ENCODE assay signal across 23 mouse cellular contexts in genomic region chrX:141533447-141533846, GRCm38 (mm10). TPM values are rescaled to one million over a fixed set of nuclear protein-coding genes. Genes with fewer than 3 reads are reported as not detected.
A peak's percentile ranks its signal among the peaks of the same experiment; 100 is the strongest.
DNase-seq lines count a peak whose midpoint lies in the region; ATAC-seq lines count a peak whose summit lies in the region.
"Had no signal": no experiment of that assay in that cellular context is flagged by ENCODE, and none has a peak within 500 bp of the region (broad histone marks: within the 10 kb centered on the region; RNA-seq: fewer than 3 reads in every experiment).

No protein-coding gene starts in this region.

- no peak overlapping the region for H3K4me3 ChIP-seq in heart, embryonic 11.5 days (ENCODE audit: low read depth, low read length)
- H3K4me3 ChIP-seq: embryonic facial prominence, embryonic 15.5 days; heart, embryonic 13.5 days; layer of hippocampus, adult 2 months; limb, embryonic 15.5 days; liver, embryonic 15.5 days had no signal

- H3K4me2 ChIP-seq in heart, embryonic 11.5 days: no peak overlapping the region
- H3K4me2 ChIP-seq: embryonic facial prominence, embryonic 15.5 days; heart, embryonic 13.5 days; limb, embryonic 15.5 days; liver, embryonic 15.5 days; midbrain, embryonic 11.5 days had no signal

- H3K36me3 ChIP-seq in heart, embryonic 11.5 days (ENCODE audit: control insufficient read depth, insufficient read depth, low read length): no peaks in the 10 kb centered on the region
- H3K36me3 ChIP-seq: embryonic facial prominence, embryonic 15.5 days; G1E; heart, embryonic 13.5 days; limb, embryonic 15.5 days; liver, embryonic 15.5 days had no signal

- no peaks in the 10 kb centered on the region for H3K27me3 ChIP-seq in heart, embryonic 11.5 days (ENCODE audit: control insufficient read depth, insufficient read depth, low read length)
- H3K27me3 ChIP-seq: embryonic facial prominence, embryonic 15.5 days; heart, embryonic 13.5 days; limb, embryonic 15.5 days; liver, embryonic 15.5 days had no signal

- peak; percentile 24 for DNase-seq in heart, adult 8-10 months (ENCODE audit: low spot score)
- DNase-seq in 3134 (ENCODE audit: extremely low read depth, insufficient read length, low spot score) (peak; percentile 24), 416B (ENCODE audit: low read depth) (peak; percentile 42)
- DNase-seq in fibroblast of lung, adult 2 months (ENCODE audit: low read depth): peak; percentile 52
- no peak for DNase-seq in testis, postnatal 14 days (ENCODE audit: low spot score)
- no peak for DNase-seq in left cerebral cortex, adult 9 months (ENCODE audit: low spot score in 2 of 2)
- DNase-seq in gastrocnemius, postnatal 4 days (ENCODE audit: low spot score in 2 of 2): no peak
- DNase-seq: adrenal gland, postnatal 10 days; cerebellum, adult 11-12 months; cerebellum, postnatal 36 days; kidney, adult 18-20 months; kidney, postnatal 10 days; layer of hippocampus, postnatal 36 days; right cerebral cortex, postnatal 4 days; thymus, postnatal 14 days had no signal

- H3K4me1 ChIP-seq in heart, embryonic 11.5 days (ENCODE audit: control insufficient read depth, insufficient read depth, low read length): no peaks in the 10 kb centered on the region
- H3K4me1 ChIP-seq: embryonic facial prominence, embryonic 15.5 days; heart, embryonic 13.5 days; limb, embryonic 15.5 days; liver, embryonic 15.5 days had no signal

- no peak overlapping the region for H3K9ac ChIP-seq in heart, embryonic 11.5 days (ENCODE audit: low read depth, low read length)
- H3K9ac ChIP-seq: embryonic facial prominence, embryonic 15.5 days; heart, embryonic 13.5 days; limb, embryonic 15.5 days; liver, embryonic 15.5 days had no signal

- no peak overlapping the region for H3K27ac ChIP-seq in heart, embryonic 11.5 days (ENCODE audit: low read depth, low read length)
- H3K27ac ChIP-seq: embryonic facial prominence, embryonic 15.5 days; heart, embryonic 13.5 days; layer of hippocampus, adult 2 months; limb, embryonic 15.5 days; liver, embryonic 15.5 days had no signal

- no peaks in the 10 kb centered on the region for H3K9me3 ChIP-seq in heart, embryonic 11.5 days (replicated peaks; ENCODE audit: control insufficient read depth, low read length)
- H3K9me3 ChIP-seq: embryonic facial prominence, embryonic 15.5 days; G1E; heart, embryonic 13.5 days; limb, embryonic 15.5 days; liver, embryonic 15.5 days had no signal

- no peak for ATAC-seq in heart, embryonic 11.5 days (replicated peaks; ENCODE audit: insufficient number of reproducible peaks, low FRiP score, low TSS enrichment)

RNA-seq across cellular contexts. Expression of gene Col4a5, which starts 58.3 kb away (rescaled TPM):
- total RNA-seq in heart, adult 8-10 months (2022): 10 to 100 TPM; 16.8 to 21.1 (median 18.4) TPM
- 36.1 and 41.0 TPM in 2 replicates for polyA plus RNA-seq in heart, embryonic 11.5 days (2014; fragmentation: Nextera tagmentation; extraction: Ambion mirVana)
- total RNA-seq in gastrocnemius, postnatal 4 days (2021): 1 to 10 TPM; 5.0 to 6.5 TPM
- total RNA-seq: G1E had no signal
- polyA plus RNA-seq: G1E had no signal

RNA-seq across cellular contexts. Expression of gene Col4a6, which starts 59.6 kb away (rescaled TPM):
- total RNA-seq in heart, adult 8-10 months (2022): 1 to 10 TPM; 1.4 to 2.0 (median 1.8) TPM
- polyA plus RNA-seq in heart, embryonic 11.5 days (2014; fragmentation: Nextera tagmentation; extraction: Ambion mirVana): 5.6 and 7.5 TPM in 2 replicates
- under 1 TPM; 0.23 to 0.34 TPM for total RNA-seq in gastrocnemius, postnatal 4 days (2021)
- total RNA-seq: G1E had no signal
- polyA plus RNA-seq: G1E had no signal

Comparison
In these comparisons a context has a peak if more than half of its experiments do, and no peak if none do; other contexts are left out.
1. DNase-seq: peak in heart, adult 8-10 months (single experiment), 3134 (single experiment), 416B (single experiment) and fibroblast of lung, adult 2 months (single experiment); none in testis, postnatal 14 days (single experiment), left cerebral cortex, adult 9 months (0 of 2) and gastrocnemius, postnatal 4 days (0 of 2).